In the genomic region with DNA sequence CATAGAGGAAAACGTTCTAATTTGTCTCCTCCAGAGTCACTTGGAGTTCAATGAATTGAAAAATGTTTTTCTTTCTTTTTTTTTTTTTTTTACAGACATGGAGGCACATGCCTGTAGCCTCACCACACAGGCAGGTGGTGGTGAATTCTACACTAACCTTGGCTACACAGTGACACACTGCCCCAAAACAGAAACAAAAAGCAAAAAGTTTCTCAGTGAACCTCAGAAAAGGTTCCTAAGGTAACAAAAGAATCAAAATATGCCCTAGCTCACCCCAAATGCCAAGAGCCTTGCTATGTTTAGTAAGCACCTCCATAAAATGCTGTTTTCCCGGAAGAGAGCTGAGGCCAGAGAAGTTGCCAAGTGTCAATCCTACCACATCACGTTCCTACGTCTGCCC, we compare ENCODE assay signal across 26 mouse cellular contexts. TPM values are rescaled to one million over a fixed set of nuclear protein-coding genes. Genes with fewer than 3 reads are reported as not detected.
"Had no signal": no experiment of that assay in that cellular context is flagged by ENCODE, and none has a peak within 500 bp of the region (broad histone marks: within the 10 kb centered on the region; RNA-seq: fewer than 3 reads in every experiment).

No protein-coding gene starts in this region.

- H3K4me3 ChIP-seq: liver, embryonic 13.5 days; midbrain, embryonic 13.5 days; neural tube, embryonic 12.5 days; neural tube, embryonic 15.5 days; stomach, embryonic 15.5 days had no signal

- H3K36me3 ChIP-seq: liver, embryonic 13.5 days; midbrain, embryonic 13.5 days; neural tube, embryonic 12.5 days; neural tube, embryonic 15.5 days; stomach, embryonic 15.5 days had no signal

- H3K9me3 ChIP-seq: liver, embryonic 13.5 days; midbrain, embryonic 13.5 days; neural tube, embryonic 12.5 days; neural tube, embryonic 15.5 days; stomach, embryonic 15.5 days had no signal

- H3K27me3 ChIP-seq: midbrain, embryonic 13.5 days; neural tube, embryonic 12.5 days; neural tube, embryonic 15.5 days had no signal

- DNase-seq: kidney, adult 18-20 months; kidney, adult 9 months; kidney, postnatal 14 days; kidney, postnatal 4 days; layer of hippocampus, adult 9-11 months; liver, embryonic 13.5 days; lung, adult 2 months; lung, postnatal 14 days; retina, postnatal 1 day; right cerebral cortex, postnatal 25 days; spleen, adult 18-20 months; thymus, postnatal 14 days; thymus, postnatal 4 days had no signal

- H3K27ac ChIP-seq: liver, embryonic 13.5 days; macrophage; midbrain, embryonic 13.5 days; neural tube, embryonic 12.5 days; neural tube, embryonic 15.5 days; stomach, embryonic 15.5 days had no signal

- H3K9ac ChIP-seq: liver, embryonic 13.5 days; midbrain, embryonic 13.5 days; neural tube, embryonic 12.5 days; neural tube, embryonic 15.5 days; stomach, embryonic 15.5 days had no signal

- ATAC-seq: intestine, embryonic 16.5 days; midbrain, embryonic 13.5 days had no signal

- H3K4me1 ChIP-seq: midbrain, embryonic 13.5 days had no signal

- H3K4me2 ChIP-seq: liver, embryonic 13.5 days; midbrain, embryonic 13.5 days; neural tube, embryonic 12.5 days; neural tube, embryonic 15.5 days; stomach, embryonic 15.5 days had no signal

RNA-seq across cellular contexts. Expression of a gene that starts 46.3 kb away (rescaled TPM):
- total RNA-seq: layer of hippocampus, adult 18-20 months; layer of hippocampus, postnatal 25 days; left cerebral cortex, adult 18-20 months; left cerebral cortex, postnatal 25 days; liver, adult 2 months; megakaryocyte, adult 5-6 weeks had no signal
- polyA plus RNA-seq: midbrain, postnatal 0 days had no signal

RNA-seq across cellular contexts. Expression of a gene that starts 52.8 kb away (rescaled TPM):
- total RNA-seq: layer of hippocampus, adult 18-20 months; layer of hippocampus, postnatal 25 days; left cerebral cortex, adult 18-20 months; left cerebral cortex, postnatal 25 days; megakaryocyte, adult 5-6 weeks had no signal
- polyA plus RNA-seq: macrophage; midbrain, embryonic 13.5 days; midbrain, postnatal 0 days had no signal
